Mouse (Mus musculus): ENCODE measurements at regions not wholly inside any gene's neighbourhood (a gene's known extent, or its start where the extent isn't known, plus 50 kb on each side); places are given as distances from the start of the nearest gene placed in this dataset.

- no peak for DNase-seq (ENCODE audit: low spot score in 2 of 2)
These were observed 314.5 kb downstream of the Plod2 start for GRCm38 (mm10) chr9:92856410-92857083.

- no peak for DNase-seq (ENCODE audit: low spot score in 2 of 2)
These were observed 323.8 kb downstream of the Plod2 start for GRCm38 (mm10) chr9:92865822-92866221.

GRCm38 (mm10) chr9:92878589-92878988 lies 336.6 kb downstream of the Plod2 start:
- DNase-seq (ENCODE audit: low spot score in 2 of 2) = peak in 1 of 2 experiments; percentile 62

GRCm38 (mm10) chr9:92879812-92880211 lies 337.8 kb downstream of the Plod2 start:
- DNase-seq (ENCODE audit: low spot score in 2 of 2) = no peak

GRCm38 (mm10) chr9:92882251-92882832 lies 340.3 kb downstream of the Plod2 start:
- no peak for DNase-seq (ENCODE audit: low spot score in 2 of 2)

- DNase-seq (ENCODE audit: low spot score in 2 of 2) = no peak
These were observed 348.0 kb downstream of the Plod2 start for GRCm38 (mm10) chr9:92890063-92890462.

GRCm38 (mm10) chr9:92899733-92900132 lies 357.7 kb downstream of the Plod2 start:
- no peak for DNase-seq (ENCODE audit: low spot score in 2 of 2)

GRCm38 (mm10) chr9:92907102-92907501 lies 365.1 kb downstream of the Plod2 start:
- DNase-seq (ENCODE audit: low spot score in 2 of 2) = no peak

- DNase-seq (ENCODE audit: low spot score in 2 of 2) = no peak
These were observed 377.4 kb downstream of the Plod2 start for GRCm38 (mm10) chr9:92919396-92919795.

GRCm38 (mm10) chr9:92930231-92930966 lies 388.4 kb downstream of the Plod2 start:
- DNase-seq (ENCODE audit: low spot score in 2 of 2) = no peak

GRCm38 (mm10) chr9:92937802-92938201 lies 395.8 kb downstream of the Plod2 start:
- no peak for DNase-seq (ENCODE audit: low spot score in 2 of 2)

GRCm38 (mm10) chr9:92950092-92950491 lies 408.1 kb downstream of the Plod2 start:
- DNase-seq (ENCODE audit: low spot score in 2 of 2) = no peak

GRCm38 (mm10) chr9:92963275-92963674 lies 421.3 kb downstream of the Plod2 start:
- no peak for DNase-seq (ENCODE audit: low spot score in 2 of 2)

GRCm38 (mm10) chr9:92991759-92992158 lies 449.7 kb downstream of the Plod2 start:
- no peak for DNase-seq (ENCODE audit: low spot score in 2 of 2)

GRCm38 (mm10) chr9:92996156-92996555 lies 454.1 kb downstream of the Plod2 start:
- DNase-seq (ENCODE audit: low spot score in 2 of 2) = no peak

GRCm38 (mm10) chr9:93005182-93005953 lies 463.3 kb downstream of the Plod2 start:
- no peak for DNase-seq (ENCODE audit: low spot score in 2 of 2)

GRCm38 (mm10) chr9:93008511-93009302 lies 466.7 kb downstream of the Plod2 start:
- no peak for DNase-seq (ENCODE audit: low spot score in 2 of 2)

GRCm38 (mm10) chr9:93044298-93044912 lies 502.4 kb downstream of the Plod2 start:
- DNase-seq (ENCODE audit: low spot score in 2 of 2) = no peak

- no peak for DNase-seq (ENCODE audit: low spot score in 2 of 2)
These were observed 530.1 kb downstream of the Plod2 start for GRCm38 (mm10) chr9:93072140-93072539.

GRCm38 (mm10) chr9:93083114-93083513 lies 541.1 kb downstream of the Plod2 start:
- DNase-seq (ENCODE audit: low spot score in 2 of 2) = no peak

Data from urinary bladder, postnatal 4 days (tissue).